Mouse (Mus musculus) layer of hippocampus, postnatal 25 days (tissue): Measurements from ENCODE around the gene Gm6588. TPM values are rescaled to one million over a fixed set of nuclear protein-coding genes. Genes with fewer than 3 reads are reported as not detected.

Experiments
- total RNA-seq, 2 experiments: library from RNA; stranded (reverse); gene quantifications; 2 replicates each; pipeline ENCODE4 v1.2.3; 2021

Gene Gm6588
- total RNA-seq, 2 experiments from 2014 or later, result not detected

Other genes starting within 250 kb of the Gm6588 start
- 1 to 10 TPM; 1.1 to 1.2 TPM for gene Cryba4, start 196.9 kb upstream of the Gm6588 start, total RNA-seq
- 1 to 10 TPM; 7.4 to 7.9 TPM for gene Crybb1, start 193.6 kb upstream of the Gm6588 start, total RNA-seq
- 10 to 100 TPM; 45.9 to 46.2 TPM for gene Tpst2, start 172.7 kb upstream of the Gm6588 start, total RNA-seq
- 10 to 100 TPM; 35.3 to 40.1 TPM for gene Tfip11, start 123.1 kb upstream of the Gm6588 start, total RNA-seq
- gene Srrd, start 106.4 kb upstream of the Gm6588 start, total RNA-seq, result 10 to 100 TPM; 22.6 to 25.9 TPM
- 10 to 100 TPM; 30.3 to 40.8 TPM for gene Hps4, start 106.3 kb upstream of the Gm6588 start, total RNA-seq
- gene Gm6583, start 93.4 kb upstream of the Gm6588 start, total RNA-seq, result not detected
- gene Asphd2, start 54.6 kb upstream of the Gm6588 start, total RNA-seq, result 100 to 1,000 TPM; 211 to 216 TPM
- gene Sez6l, start 127.8 kb downstream of the Gm6588 start, total RNA-seq, result 100 to 1,000 TPM; 208 to 235 TPM